Mouse (Mus musculus) hindbrain, embryonic 15.5 days (tissue): Measurements from ENCODE around the gene Cers6. TPM values are rescaled to one million over a fixed set of nuclear protein-coding genes. Genes with fewer than 3 reads are reported as not detected.
A peak's percentile ranks its signal among the peaks of the same experiment; 100 is the strongest.

ENCODE experiments used
- ATAC-seq: fragments of 200-750 bp; cut with Nextera tagmentation; 2 replicates; pipeline ENCODE4 v1.8.0; 2017; ENCODE audit warnings: low read depth, moderate number of reproducible peaks, moderate TSS enrichment; ENCODE audit not compliant: low FRiP score
- H3K27ac ChIP-seq: fragments of 300-500 bp; sonication (generic); replicated peaks from 2 replicates; pipeline ENCODE4 v1.5.1; 2015; ENCODE audit warnings: mild to moderate bottlenecking, inconsistent platforms
- H3K27me3 ChIP-seq: fragments of 300-500 bp; sonication (generic); 2 replicates; pipeline ENCODE4 v1.6.1; 2015; ENCODE audit warnings: control low read depth, inconsistent platforms
- H3K36me3 ChIP-seq: fragments of 300-500 bp; sonication (generic); 2 replicates; pipeline ENCODE4 v1.6.1; 2015; ENCODE audit warnings: control low read depth, inconsistent platforms
- H3K4me1 ChIP-seq: fragments of 300-500 bp; sonication (generic); replicated peaks from 2 replicates; pipeline ENCODE4 v1.6.1; 2015; ENCODE audit warnings: control low read depth, inconsistent platforms
- H3K4me2 ChIP-seq: fragments of 300-500 bp; sonication (generic); 2 replicates; pipeline ENCODE4 v1.6.1; 2015; ENCODE audit warnings: moderate library complexity, mild to moderate bottlenecking, inconsistent platforms
- H3K4me3 ChIP-seq: fragments of 300-500 bp; sonication (generic); 2 replicates; pipeline ENCODE4 v1.5.1; 2015; ENCODE audit warnings: mild to moderate bottlenecking, inconsistent platforms
- H3K9ac ChIP-seq: fragments of 300-500 bp; sonication (generic); 2 replicates; pipeline ENCODE4 v1.6.1; 2015; ENCODE audit warnings: inconsistent platforms
- H3K9me3 ChIP-seq: fragments of 300-500 bp; sonication (generic); 2 replicates; pipeline ENCODE4 v1.6.1; 2016; ENCODE audit warnings: control low read depth, inconsistent platforms
- WGBS: fragments of 180-500 bp; shearing (Covaris S2); methylation state at CpG from one replicate; pipeline ENCODE4 v1.1.7; 2015; 5-methylcytosine and 5-hydroxymethylcytosine counted together
- polyA plus RNA-seq: library from polyadenylated mRNA; unstranded; fragments of >200 nt; fragmentation: Nextera tagmentation; extraction: Ambion mirVana; gene quantifications from 2 replicates; pipeline ENCODE4 v1.2.1, GENCODE M21; 2015

The Cers6 gene
- polyA plus RNA-seq, 1 experiment from 2014 or later, result 54.9 TPM

DNA sequence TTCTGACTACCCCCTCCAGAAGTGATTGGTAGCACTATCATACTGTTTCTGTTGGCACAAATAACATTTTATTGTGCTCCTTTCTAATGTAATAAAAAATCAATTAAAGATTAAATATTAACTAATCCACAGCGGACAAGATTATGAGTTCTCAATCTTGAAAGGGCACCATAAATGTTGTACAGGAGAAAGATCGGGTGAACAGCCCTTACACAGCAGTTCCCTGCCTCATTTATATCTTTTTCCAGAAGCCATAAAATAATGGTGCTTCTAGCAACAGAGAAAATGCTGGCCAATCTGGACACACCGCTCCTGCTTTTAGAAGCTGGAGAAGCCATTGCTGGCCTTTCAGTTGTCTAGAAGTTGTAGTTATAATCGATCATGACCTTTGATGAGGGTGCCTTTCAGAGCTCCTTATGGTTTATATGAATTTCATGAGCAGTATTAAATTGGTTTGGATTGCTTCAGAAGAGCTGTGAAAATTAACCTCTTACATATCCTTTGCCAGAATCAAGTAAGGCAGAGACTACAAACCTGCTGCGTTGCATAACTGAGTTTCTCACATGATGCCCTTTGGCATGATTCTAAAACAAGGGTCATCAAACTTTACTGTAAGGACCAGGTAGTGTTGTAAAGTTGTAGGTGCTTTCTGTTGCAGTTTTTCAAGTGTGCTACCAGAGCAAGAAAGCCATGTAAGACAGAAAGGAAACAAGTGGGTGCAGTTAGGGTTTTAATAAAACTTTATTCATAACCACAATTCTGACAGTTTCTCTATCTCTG, 200.9 kb downstream of the Cers6 start:
- Histone ChIP-seq H3K9ac (no peak overlapping the region), H3K9me3 (no peaks in the 10 kb centered on the region), H3K27ac (no peak overlapping the region), H3K4me1 (no peaks in the 10 kb centered on the region), H3K27me3 (no peaks in the 10 kb centered on the region), H3K4me3 (no peak overlapping the region), H3K36me3 (no peaks in the 10 kb centered on the region), H3K4me2 (no peak overlapping the region)
- whole genome bisulfite sequencing, result 88% methylated on average over 5 of the region's 5 CpGs
- ATAC-seq, result no peak

DNA sequence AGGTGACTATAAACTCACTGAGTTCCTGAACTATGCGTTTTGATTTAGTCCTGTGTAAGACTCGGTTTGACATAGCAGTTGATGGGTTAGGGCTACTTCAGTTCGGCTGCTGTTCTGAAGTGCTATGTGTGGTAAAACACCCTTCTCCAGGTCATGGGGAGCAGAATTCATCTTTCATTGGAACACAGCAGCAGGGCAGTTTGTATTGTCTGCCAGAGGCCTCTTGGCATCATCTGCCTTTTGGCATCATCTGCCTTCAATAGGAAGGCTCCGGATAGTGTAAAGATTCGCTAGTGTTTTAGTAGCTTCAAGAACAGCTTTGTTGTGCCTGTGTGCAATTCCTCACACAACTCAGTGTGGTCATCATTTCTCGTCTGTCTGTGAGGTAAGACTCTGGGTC, 203.5 kb downstream of the Cers6 start:
- no peak for ATAC-seq
- H3K36me3 ChIP-seq, result no peaks in the 10 kb centered on the region
- H3K4me3 ChIP-seq, result no peak overlapping the region
- no peaks in the 10 kb centered on the region for H3K9me3 ChIP-seq
- WGBS, result 86% methylated on average over 6 of the region's 6 CpGs
- no peaks in the 10 kb centered on the region for H3K27me3 ChIP-seq
- H3K9ac ChIP-seq, result no peak overlapping the region
- H3K27ac ChIP-seq, result no peak overlapping the region
- H3K4me1 ChIP-seq, result no peaks in the 10 kb centered on the region
- H3K4me2 ChIP-seq, result no peak overlapping the region

DNA sequence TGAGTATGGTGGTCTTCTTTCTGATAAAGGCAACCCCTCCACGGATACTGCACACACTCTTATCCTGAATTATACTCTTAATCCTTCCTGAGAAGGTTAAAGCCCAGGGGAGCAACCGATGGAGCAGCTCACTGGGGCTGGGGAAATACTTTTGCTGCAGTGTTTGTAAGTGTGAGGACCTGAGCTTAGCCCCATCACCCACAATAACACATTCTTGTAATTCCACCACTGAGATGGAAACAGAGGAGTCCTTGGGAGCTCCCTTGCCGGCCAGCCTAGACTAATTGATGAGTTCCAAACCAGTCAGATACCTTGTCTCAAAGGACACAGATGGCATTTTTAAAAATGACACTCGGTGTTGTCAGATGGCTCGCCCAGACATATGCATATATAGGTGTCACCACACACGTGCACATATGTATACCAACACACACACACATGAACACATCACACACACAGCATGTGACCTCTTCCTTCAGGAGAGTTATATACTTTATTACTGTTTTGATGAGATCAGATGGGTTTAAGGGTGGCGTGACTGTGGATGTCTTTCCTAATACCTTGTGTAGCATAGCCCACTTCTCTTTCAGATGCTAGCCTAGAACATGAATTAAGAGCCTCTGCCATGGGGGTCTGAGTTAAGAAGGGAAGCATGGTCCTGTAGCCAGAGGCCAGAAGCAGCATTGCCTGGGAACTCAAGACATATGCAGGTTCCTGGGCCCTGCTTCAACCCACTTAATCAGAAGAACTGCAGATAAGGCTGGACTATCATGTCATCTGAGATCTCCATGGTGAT, 210.4 kb downstream of the Cers6 start:
- Histone ChIP-seq H3K9ac (no peak overlapping the region), H3K27ac (no peak overlapping the region), H3K4me3 (no peak overlapping the region), H3K27me3 (no peaks in the 10 kb centered on the region), H3K9me3 (no peaks in the 10 kb centered on the region), H3K36me3 (no peaks in the 10 kb centered on the region), H3K4me2 (no peak overlapping the region), H3K4me1 (no peaks in the 10 kb centered on the region)
- ATAC-seq, result no peak; the same call in 1 of the 2 replicates
- WGBS, result 78% methylated on average over 7 of the region's 7 CpGs

DNA sequence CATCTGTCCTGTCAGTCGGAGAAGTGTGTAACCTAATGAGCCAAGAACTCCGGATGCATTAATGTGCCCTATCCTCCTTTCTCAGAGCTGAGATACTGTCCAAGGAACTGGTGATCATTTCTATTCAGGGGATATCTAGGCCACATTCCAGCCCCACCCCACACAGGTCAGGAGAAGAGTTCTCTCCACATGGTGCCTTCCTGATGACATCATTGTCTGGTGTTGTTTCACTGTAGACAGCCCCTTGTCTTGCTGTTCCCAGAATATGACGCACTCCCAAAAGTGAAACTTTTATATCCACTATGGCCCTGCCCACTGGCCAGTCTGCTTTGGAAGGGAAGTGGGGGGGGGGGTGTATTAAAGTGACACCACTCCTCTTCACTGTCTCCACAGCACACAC, 215.9 kb downstream of the Cers6 start:
- H3K4me2 ChIP-seq, result no peak overlapping the region
- WGBS, result 73% methylated on average over 3 of the region's 3 CpGs
- H3K36me3 ChIP-seq, result no peaks in the 10 kb centered on the region
- H3K4me1 ChIP-seq, result no peaks in the 10 kb centered on the region
- H3K27ac ChIP-seq, result no peak overlapping the region
- no peak overlapping the region for H3K4me3 ChIP-seq
- no peaks in the 10 kb centered on the region for H3K27me3 ChIP-seq
- no peak overlapping the region for H3K9ac ChIP-seq
- peak; percentile 48; the same call in 1 of the 2 replicates for ATAC-seq
- no peaks in the 10 kb centered on the region for H3K9me3 ChIP-seq

DNA sequence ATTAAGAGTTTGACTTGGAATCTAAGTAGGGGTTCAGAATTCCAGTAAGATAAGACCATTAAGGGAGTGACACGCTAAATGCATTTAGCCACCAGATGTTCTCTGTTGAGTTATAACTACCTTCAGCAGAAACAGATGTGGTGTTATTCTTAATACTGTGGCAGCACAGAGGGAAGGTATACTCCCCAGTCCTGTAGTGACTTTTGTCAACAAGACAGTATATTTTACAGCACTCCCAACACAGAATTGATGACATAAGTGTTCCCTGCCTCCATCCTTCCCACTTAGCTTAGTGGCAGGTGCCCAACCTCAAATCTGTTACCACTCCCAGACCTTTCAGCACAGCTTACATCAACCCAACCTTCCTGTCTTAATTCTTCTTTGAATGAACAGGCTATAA, 219.5 kb downstream of the Cers6 start:
- peaks cover 9% of the 10 kb centered on the region for H3K4me1 ChIP-seq
- H3K4me2 ChIP-seq, result no peak overlapping the region
- no peak overlapping the region for H3K9ac ChIP-seq
- 96% methylated on average over 1 of the region's 1 CpGs for WGBS
- H3K27me3 ChIP-seq, result no peaks in the 10 kb centered on the region
- ATAC-seq, result no peak
- H3K27ac ChIP-seq, result no peak overlapping the region
- H3K4me3 ChIP-seq, result no peak overlapping the region
- no peaks in the 10 kb centered on the region for H3K36me3 ChIP-seq
- no peaks in the 10 kb centered on the region for H3K9me3 ChIP-seq

DNA sequence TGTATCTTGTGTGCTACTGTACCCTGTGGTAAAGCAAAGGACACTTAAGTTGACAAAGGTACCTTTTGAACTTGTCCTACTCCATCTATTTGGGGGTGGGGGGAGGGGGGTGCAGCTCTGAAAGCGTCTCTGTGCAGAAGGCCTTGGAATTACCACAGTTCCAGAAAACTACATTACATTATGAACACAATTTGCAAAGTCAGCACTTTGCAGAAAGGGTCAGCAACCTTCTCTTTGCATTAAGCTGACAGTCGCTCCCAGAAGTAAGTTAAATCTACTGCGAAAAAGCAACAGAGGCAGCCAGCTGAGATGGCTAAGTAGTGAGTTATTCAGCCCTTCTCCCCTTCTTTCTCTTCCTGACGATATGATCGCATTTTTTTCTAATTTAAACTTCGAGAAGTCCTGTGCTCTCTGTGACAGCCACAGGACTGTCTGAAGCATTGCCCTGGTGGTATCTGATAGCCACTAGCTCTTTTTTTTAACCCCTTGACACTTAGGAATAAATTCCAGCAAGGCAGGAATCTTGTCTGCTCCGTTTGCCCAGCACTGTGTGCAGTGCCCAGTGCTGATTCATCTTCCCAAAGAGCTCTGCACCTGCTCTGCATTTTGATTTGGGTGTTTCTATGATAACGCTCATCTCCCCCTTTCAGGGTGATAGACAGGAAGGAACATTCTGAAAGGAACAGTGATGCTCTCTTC, 221.4 kb downstream of the Cers6 start:
- H3K4me1 ChIP-seq, result peaks cover 23% of the 10 kb centered on the region
- no peak overlapping the region for H3K9ac ChIP-seq
- no peaks in the 10 kb centered on the region for H3K9me3 ChIP-seq
- no peak overlapping the region for H3K4me2 ChIP-seq
- H3K27ac ChIP-seq, result no peak overlapping the region
- no peak overlapping the region for H3K4me3 ChIP-seq
- WGBS, result 48% methylated on average over 8 of the region's 8 CpGs
- no peaks in the 10 kb centered on the region for H3K27me3 ChIP-seq
- ATAC-seq, result no peak
- no peaks in the 10 kb centered on the region for H3K36me3 ChIP-seq

DNA sequence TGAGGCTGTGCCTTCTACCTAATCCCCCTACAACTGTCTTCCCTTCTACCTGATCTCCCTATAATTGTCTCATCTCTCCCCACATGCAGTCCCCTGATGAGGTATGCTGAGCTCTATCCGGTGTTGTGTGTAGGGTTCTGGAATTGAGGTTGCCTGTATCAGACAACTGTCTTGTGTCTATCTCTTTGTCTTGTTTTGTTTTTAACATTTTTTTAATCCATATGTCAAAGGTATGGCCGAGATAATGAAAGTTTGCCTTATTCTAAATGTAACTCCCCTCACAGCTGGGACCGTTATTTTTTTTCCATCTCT, 221.9 kb downstream of the Cers6 start:
- H3K4me3 ChIP-seq, result no peak overlapping the region
- no peaks in the 10 kb centered on the region for H3K9me3 ChIP-seq
- peaks cover 28% of the 10 kb centered on the region for H3K4me1 ChIP-seq
- H3K4me2 ChIP-seq, result no peak overlapping the region
- H3K27me3 ChIP-seq, result no peaks in the 10 kb centered on the region
- no peak for ATAC-seq
- 81% methylated on average over 3 of the region's 3 CpGs for WGBS
- H3K27ac ChIP-seq, result no peak overlapping the region
- no peak overlapping the region for H3K9ac ChIP-seq
- H3K36me3 ChIP-seq, result no peaks in the 10 kb centered on the region

DNA sequence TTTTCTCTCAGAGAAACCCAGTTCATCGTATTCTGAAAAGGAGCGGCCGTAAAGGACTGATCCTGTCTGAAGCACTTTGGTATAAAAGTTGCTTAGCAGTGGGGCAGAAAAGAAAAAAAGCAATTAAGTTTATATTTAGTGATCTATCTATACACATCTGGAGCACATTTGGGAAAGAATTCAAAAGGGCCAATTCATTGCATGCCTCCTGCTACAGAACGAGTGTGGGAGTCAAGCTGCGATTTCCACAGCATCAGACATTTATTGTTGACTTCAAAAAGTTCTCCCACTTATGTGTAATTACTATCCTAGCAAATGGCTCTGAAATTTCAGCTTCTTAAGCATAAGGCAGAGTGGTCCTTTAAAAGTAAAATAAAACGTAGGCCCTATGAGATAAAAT, 223.2 kb downstream of the Cers6 start:
- Histone ChIP-seq H3K4me3 (no peak overlapping the region), H3K9me3 (no peaks in the 10 kb centered on the region), H3K9ac (no peak overlapping the region), H3K27ac (no peak overlapping the region), H3K27me3 (no peaks in the 10 kb centered on the region), H3K36me3 (no peaks in the 10 kb centered on the region), H3K4me1 (peaks cover 28% of the 10 kb centered on the region), H3K4me2 (no peak overlapping the region)
- 87% methylated on average over 6 of the region's 6 CpGs for WGBS
- ATAC-seq, result no peak

DNA sequence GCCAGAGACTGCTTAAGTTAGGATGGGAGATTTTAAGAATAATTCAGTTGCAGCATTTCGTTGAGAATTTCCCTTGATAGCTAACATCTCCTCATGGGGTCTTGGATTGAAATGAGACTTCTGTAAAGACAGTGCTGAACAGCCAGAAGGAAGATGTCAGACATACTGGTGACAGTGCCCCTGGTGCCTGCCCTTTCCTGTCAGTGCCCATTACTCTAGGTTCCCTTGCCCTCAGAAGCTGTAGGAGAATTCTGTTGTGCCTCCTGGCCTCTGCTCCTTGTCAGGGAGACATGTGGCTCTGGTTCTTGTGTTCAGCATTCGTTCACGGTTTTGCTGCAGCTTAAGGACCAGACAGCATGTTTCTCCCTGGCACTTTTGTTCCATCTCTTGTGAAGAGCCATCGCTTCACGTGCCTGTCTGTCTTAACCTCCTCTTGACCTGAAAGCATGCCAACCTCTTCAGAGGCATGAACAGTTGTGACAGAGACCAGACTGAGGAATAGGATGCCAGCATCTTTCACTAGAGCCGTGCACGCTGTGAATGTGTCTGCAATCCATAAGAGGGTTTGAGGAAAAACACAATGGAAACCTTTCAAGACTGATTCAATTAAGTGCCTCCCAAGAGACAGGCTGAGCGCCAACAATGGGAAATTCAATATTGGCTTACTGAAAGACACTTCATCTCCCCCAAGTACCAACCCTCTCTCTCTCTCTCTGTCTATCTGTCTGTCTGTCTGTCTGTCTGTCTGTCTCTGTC, 225.4 kb downstream of the Cers6 start:
- Histone ChIP-seq H3K9me3 (no peaks in the 10 kb centered on the region), H3K4me2 (no peak overlapping the region), H3K4me1 (peaks cover 28% of the 10 kb centered on the region), H3K27me3 (no peaks in the 10 kb centered on the region), H3K4me3 (no peak overlapping the region), H3K27ac (peak overlapping the region; percentile 66), H3K9ac (no peak overlapping the region), H3K36me3 (no peaks in the 10 kb centered on the region)
- ATAC-seq, result peak; percentile 78
- WGBS, result 19% methylated on average over 8 of the region's 8 CpGs

DNA sequence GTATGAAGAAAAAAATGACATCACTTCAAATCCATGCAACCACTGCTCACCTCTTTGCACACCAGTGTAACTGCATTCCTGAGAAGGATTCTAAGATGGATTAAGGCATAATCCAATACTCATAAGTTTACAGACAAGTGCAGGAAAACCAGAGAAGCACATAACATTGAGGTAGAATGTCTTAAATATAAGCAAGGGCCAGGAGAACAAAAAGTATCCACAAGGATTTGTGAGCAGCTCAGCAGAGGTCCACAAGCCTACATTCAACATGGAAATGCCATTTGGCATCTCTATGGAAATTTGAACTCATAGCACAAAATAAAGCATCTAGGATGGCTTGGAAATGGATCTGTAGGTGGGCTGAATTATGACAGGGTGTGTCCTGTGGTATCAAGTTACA, 234.6 kb downstream of the Cers6 start:
- H3K4me3 ChIP-seq, result no peak overlapping the region
- no peak overlapping the region for H3K27ac ChIP-seq
- ATAC-seq, result no peak
- no peaks in the 10 kb centered on the region for H3K9me3 ChIP-seq
- H3K9ac ChIP-seq, result no peak overlapping the region
- no peaks in the 10 kb centered on the region for H3K4me1 ChIP-seq
- no peaks in the 10 kb centered on the region for H3K27me3 ChIP-seq
- no peak overlapping the region for H3K4me2 ChIP-seq
- H3K36me3 ChIP-seq, result no peaks in the 10 kb centered on the region

DNA sequence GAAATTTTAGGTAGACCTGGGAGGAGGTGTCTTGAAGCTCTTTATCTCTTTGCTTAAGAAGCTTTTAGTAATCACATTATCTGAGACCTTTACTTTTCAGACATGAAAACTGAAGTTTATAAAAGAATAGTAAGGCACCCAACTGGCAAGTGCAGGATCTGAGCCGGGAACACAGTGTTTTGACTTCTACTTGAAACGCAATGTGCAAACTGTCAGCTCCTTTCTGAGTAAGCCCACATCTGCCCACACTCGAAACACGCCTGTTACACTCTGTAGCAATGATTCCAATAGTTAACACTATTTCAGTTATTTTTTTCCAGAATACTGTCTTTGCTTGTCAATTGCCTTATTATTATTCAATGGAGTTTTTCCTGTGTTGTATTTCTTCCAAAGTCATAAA, 235.6 kb downstream of the Cers6 start:
- H3K27ac ChIP-seq, result no peak overlapping the region
- no peak overlapping the region for H3K4me3 ChIP-seq
- no peak for ATAC-seq
- no peaks in the 10 kb centered on the region for H3K27me3 ChIP-seq
- no peaks in the 10 kb centered on the region for H3K4me1 ChIP-seq
- no peaks in the 10 kb centered on the region for H3K36me3 ChIP-seq
- 79% methylated on average over 4 of the region's 4 CpGs for WGBS
- no peak overlapping the region for H3K9ac ChIP-seq
- no peak overlapping the region for H3K4me2 ChIP-seq
- H3K9me3 ChIP-seq, result no peaks in the 10 kb centered on the region

DNA sequence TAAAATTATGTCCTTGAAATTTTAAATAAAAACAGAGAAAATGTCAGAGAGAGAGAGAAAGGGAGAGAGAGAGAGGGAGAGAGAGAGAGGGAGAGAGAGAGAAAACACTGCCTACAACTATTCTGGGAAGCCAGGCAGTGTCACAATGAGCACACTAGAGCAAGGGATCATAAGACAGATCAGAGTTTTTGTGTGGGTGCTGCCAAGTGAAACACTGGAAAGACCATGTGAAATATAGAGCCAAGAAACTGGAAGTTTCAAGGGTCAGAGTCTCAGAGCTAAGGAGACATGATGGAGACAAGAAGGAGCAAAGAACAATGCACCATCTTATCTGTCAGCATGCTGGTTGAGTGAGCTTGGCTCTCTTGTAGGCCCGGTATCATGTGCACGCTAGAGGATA, 236.3 kb downstream of the Cers6 start:
- ATAC-seq, result no peak
- Histone ChIP-seq H3K27me3 (no peaks in the 10 kb centered on the region), H3K4me3 (no peak overlapping the region), H3K9me3 (no peaks in the 10 kb centered on the region), H3K4me1 (no peaks in the 10 kb centered on the region), H3K4me2 (no peak overlapping the region), H3K36me3 (no peaks in the 10 kb centered on the region), H3K27ac (no peak overlapping the region), H3K9ac (no peak overlapping the region)
- WGBS, result 91% methylated on average over 2 of the region's 2 CpGs
